Mouse (Mus musculus) hindbrain, embryonic 12.5 days (tissue): ENCODE measurements at regions not wholly inside any gene's neighbourhood (a gene's known extent, or its start where the extent isn't known, plus 50 kb on each side); places are given as distances from the start of the nearest gene placed in this dataset.
A peak's percentile ranks its signal among the peaks of the same experiment; 100 is the strongest.
"Not testable (repeated sequence)": the region's sequence is repeated elsewhere in the genome, so short reads cannot be mapped to it uniquely, and the experiment has no call there.

Source experiments
- ATAC-seq: fragments of 200-750 bp; cut with Nextera tagmentation; 2 replicates; pipeline ENCODE4 v1.8.0; 2017; ENCODE audit warnings: moderate TSS enrichment; ENCODE audit not compliant: low FRiP score
- H3K27ac ChIP-seq: fragments of 300-500 bp; sonication (generic); 2 replicates; pipeline ENCODE4 v1.5.1; 2016; ENCODE audit warnings: mild to moderate bottlenecking
- H3K27me3 ChIP-seq: fragments of 300-500 bp; sonication (generic); 2 replicates; pipeline ENCODE4 v1.6.1; 2016; ENCODE audit warnings: mild to moderate bottlenecking
- H3K36me3 ChIP-seq: fragments of 300-500 bp; sonication (generic); 2 replicates; pipeline ENCODE4 v1.6.1; 2016; ENCODE audit warnings: mild to moderate bottlenecking
- H3K4me1 ChIP-seq: fragments of 300-500 bp; sonication (generic); 2 replicates; pipeline ENCODE4 v1.6.1; 2016
- H3K4me2 ChIP-seq: fragments of 300-500 bp; sonication (generic); replicated peaks from 2 replicates; pipeline ENCODE4 v1.6.1; 2016; ENCODE audit warnings: mild to moderate bottlenecking
- H3K4me3 ChIP-seq: fragments of 300-500 bp; sonication (generic); 2 replicates; pipeline ENCODE4 v1.5.1; 2016; ENCODE audit warnings: mild to moderate bottlenecking
- H3K9ac ChIP-seq: fragments of 300-500 bp; sonication (generic); 2 replicates; pipeline ENCODE4 v1.6.1; 2016; ENCODE audit warnings: mild to moderate bottlenecking, moderate library complexity
- H3K9me3 ChIP-seq: fragments of 300-500 bp; sonication (generic); replicated peaks from 2 replicates; pipeline ENCODE4 v1.6.1; 2016; ENCODE audit warnings: mild to moderate bottlenecking
- WGBS: fragments of 180-500 bp; shearing (Covaris S2); methylation state at CpG from one replicate; pipeline ENCODE4 v1.1.7; 2016; 5-methylcytosine and 5-hydroxymethylcytosine counted together

DNA sequence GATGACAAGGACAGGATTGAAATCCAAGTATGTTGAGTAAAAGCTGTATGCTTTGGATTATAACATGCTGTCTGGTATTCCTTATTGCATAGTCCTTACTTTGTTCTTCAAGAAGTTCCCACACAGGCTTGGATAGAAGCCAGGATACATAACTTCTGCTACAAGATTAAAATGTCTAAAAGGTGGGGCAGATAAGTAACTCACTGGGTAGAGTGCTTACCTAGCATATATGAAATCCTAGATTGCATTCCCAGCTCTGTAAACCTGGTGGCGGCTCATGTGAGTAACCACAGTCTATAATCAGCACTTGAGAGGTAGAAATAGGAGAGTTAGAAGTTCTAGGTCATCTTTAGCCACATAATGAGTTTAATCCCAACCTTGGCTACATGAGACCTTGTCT, 126.0 kb upstream of the Try4 start:
- no peak for ATAC-seq
- Histone ChIP-seq H3K27me3 (no peaks in the 10 kb centered on the region), H3K9ac (no peak overlapping the region), H3K9me3 (no peaks in the 10 kb centered on the region), H3K4me1 (no peaks in the 10 kb centered on the region), H3K27ac (no peak overlapping the region), H3K4me3 (no peak overlapping the region), H3K4me2 (no peak overlapping the region), H3K36me3 (no peaks in the 10 kb centered on the region)
- 94% methylated on average over 1 of the region's 1 CpGs for WGBS

DNA sequence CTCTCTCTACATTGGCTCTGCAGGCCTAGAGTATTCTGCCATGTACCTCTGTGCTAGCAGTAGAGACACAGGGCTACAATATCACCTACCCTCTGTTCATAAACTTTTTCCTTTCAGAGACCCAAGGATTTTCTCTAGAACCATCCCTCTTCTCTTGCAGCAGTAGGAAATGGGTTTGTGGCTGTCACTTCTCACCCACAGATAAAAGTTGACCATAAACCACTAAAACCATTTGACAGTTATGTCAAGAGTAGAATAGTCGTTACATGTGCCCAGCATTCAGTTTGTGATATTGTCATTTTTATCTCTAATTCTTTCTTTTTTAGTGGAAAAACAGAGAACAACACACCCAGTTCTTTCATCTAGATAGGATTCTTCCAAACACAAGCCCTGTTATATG, 128.2 kb upstream of the 2210010C04Rik start:
- no peak overlapping the region for H3K4me2 ChIP-seq
- 81% methylated on average over 1 of the region's 1 CpGs for WGBS
- H3K4me1 ChIP-seq, result no peaks in the 10 kb centered on the region
- ATAC-seq, result no peak
- no peak overlapping the region for H3K9ac ChIP-seq
- no peaks in the 10 kb centered on the region for H3K9me3 ChIP-seq
- H3K36me3 ChIP-seq, result no peaks in the 10 kb centered on the region
- H3K4me3 ChIP-seq, result no peak overlapping the region
- no peak overlapping the region for H3K27ac ChIP-seq
- H3K27me3 ChIP-seq, result no peaks in the 10 kb centered on the region

DNA sequence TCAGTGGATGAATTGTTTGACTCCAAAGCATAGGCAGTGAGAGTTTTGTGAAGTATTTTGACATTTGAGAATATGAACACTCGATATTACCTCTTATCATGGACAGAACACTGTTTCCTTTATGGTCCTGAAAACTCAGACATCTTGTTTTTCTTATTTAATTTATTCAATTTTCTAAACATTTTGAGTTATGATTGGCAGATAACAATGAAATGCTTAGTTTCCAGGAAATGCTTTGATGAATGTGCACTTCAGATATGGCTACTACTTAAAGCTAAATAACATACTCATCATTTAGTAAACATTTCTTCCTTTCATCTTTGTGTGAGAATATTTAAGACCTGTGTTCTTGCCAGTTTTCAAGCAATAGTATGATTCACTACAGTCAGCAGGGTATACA, 126.4 kb upstream of the 2210010C04Rik start:
- no peak overlapping the region for H3K4me3 ChIP-seq
- no peaks in the 10 kb centered on the region for H3K36me3 ChIP-seq
- H3K9me3 ChIP-seq, result no peaks in the 10 kb centered on the region
- ATAC-seq, result no peak
- H3K4me1 ChIP-seq, result no peaks in the 10 kb centered on the region
- H3K27me3 ChIP-seq, result no peaks in the 10 kb centered on the region
- H3K9ac ChIP-seq, result no peak overlapping the region
- 75% methylated on average over 1 of the region's 1 CpGs for WGBS
- H3K4me2 ChIP-seq, result no peak overlapping the region
- no peak overlapping the region for H3K27ac ChIP-seq

DNA sequence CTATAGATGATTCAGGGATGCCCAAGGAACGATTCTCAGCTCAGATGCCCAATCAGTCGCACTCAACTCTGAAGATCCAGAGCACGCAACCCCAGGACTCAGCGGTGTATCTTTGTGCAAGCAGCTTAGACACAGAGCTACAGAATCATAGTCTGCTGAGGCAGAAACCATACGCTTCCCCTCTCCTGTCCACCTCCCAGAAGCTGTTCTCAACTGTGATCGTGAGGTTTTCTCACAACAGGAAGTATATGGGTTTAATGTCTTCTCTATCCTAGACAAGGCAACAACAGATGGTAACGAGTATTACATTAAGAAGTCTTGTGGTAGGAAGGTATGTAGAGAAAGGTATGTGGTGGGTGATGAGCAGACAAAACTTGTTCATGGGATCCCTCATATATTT, 116.8 kb upstream of the 2210010C04Rik start:
- 91% methylated on average over 7 of the region's 7 CpGs for WGBS
- H3K9ac ChIP-seq, result no peak overlapping the region
- no peak overlapping the region for H3K4me3 ChIP-seq
- no peak for ATAC-seq
- H3K4me1 ChIP-seq, result no peaks in the 10 kb centered on the region
- no peak overlapping the region for H3K27ac ChIP-seq
- no peaks in the 10 kb centered on the region for H3K27me3 ChIP-seq
- no peaks in the 10 kb centered on the region for H3K9me3 ChIP-seq
- no peaks in the 10 kb centered on the region for H3K36me3 ChIP-seq
- no peak overlapping the region for H3K4me2 ChIP-seq

DNA sequence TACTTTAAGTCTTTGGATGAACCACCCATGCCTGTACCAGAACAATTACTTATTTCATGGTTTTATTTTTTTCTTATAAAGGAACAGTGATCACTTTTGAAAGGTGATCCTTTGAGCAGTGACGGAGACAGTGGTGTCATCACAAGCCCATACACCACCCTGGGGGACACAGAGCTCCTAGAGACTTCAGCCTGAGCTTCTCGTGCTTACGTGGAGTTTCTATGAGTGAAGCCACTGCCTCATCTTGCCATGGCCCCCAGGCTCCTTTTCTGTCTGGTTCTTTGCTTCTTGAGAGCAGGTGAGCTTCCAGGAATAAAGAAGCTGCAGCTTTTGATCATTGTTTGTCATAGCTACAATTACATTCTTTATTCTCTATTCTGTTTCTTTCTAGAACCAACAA, 116.2 kb upstream of the 2210010C04Rik start:
- H3K4me3 ChIP-seq, result no peak overlapping the region
- no peak overlapping the region for H3K27ac ChIP-seq
- H3K4me1 ChIP-seq, result no peaks in the 10 kb centered on the region
- H3K4me2 ChIP-seq, result no peak overlapping the region
- no peaks in the 10 kb centered on the region for H3K36me3 ChIP-seq
- H3K9me3 ChIP-seq, result no peaks in the 10 kb centered on the region
- H3K9ac ChIP-seq, result no peak overlapping the region
- no peak for ATAC-seq
- 91% methylated on average over 3 of the region's 3 CpGs for WGBS
- H3K27me3 ChIP-seq, result no peaks in the 10 kb centered on the region

DNA sequence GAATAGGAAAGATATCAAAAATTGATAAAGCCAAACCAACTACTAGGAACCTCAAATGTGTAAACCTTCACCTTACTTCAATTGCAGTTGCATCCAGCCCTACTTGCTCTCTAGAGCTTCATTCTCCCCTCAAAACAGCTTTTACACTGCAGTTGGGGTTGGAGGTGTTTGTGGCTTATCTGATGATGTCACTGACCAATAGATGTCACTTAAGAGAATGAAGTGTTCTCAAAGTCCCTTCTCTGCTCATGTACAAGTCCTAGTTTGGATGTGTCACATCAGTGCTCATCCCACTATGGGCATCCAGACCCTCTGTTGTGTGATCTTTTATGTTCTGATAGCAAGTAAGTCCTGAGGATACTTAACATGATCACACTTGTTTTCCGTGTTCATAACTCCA, 105.6 kb upstream of the 2210010C04Rik start:
- WGBS, result 97% methylated on average over 1 of the region's 1 CpGs
- H3K36me3 ChIP-seq, result no peaks in the 10 kb centered on the region

DNA sequence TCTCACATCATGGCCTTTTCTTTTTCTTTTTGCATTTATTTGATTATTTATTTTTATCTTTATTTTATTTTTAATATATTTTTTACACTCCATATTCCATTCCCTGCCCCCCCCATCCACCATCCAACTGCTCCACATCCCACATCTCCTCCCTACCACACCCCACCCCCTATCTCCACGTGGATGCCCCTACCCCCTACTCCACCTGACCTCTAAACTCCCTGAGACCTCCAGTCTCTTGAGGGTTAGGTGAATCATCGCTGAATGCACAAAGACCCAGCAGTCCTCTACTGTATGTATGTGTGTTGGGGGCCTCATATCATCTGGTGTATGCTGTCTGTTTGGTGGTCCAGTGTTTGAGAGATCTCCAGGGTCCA, 102.1 kb upstream of the 2210010C04Rik start:
- H3K4me3 ChIP-seq, H3K4me2 ChIP-seq, H3K27ac ChIP-seq, H3K36me3 ChIP-seq, ATAC-seq, H3K9ac ChIP-seq, H3K4me1 ChIP-seq, H3K9me3 ChIP-seq, H3K27me3 ChIP-seq: not testable (repeated sequence)
- WGBS, result 36% methylated on average over 2 of the region's 2 CpGs

More for the DNA sequence above, 105.6 kb upstream of the 2210010C04Rik start:
- no peak overlapping the region for H3K4me3 ChIP-seq
- no peaks in the 10 kb centered on the region for H3K27me3 ChIP-seq
- no peak for ATAC-seq
- H3K9ac ChIP-seq, result no peak overlapping the region
- H3K4me2 ChIP-seq, result no peak overlapping the region
- H3K4me1 ChIP-seq, result no peaks in the 10 kb centered on the region
- H3K9me3 ChIP-seq, result no peaks in the 10 kb centered on the region
- no peak overlapping the region for H3K27ac ChIP-seq

DNA sequence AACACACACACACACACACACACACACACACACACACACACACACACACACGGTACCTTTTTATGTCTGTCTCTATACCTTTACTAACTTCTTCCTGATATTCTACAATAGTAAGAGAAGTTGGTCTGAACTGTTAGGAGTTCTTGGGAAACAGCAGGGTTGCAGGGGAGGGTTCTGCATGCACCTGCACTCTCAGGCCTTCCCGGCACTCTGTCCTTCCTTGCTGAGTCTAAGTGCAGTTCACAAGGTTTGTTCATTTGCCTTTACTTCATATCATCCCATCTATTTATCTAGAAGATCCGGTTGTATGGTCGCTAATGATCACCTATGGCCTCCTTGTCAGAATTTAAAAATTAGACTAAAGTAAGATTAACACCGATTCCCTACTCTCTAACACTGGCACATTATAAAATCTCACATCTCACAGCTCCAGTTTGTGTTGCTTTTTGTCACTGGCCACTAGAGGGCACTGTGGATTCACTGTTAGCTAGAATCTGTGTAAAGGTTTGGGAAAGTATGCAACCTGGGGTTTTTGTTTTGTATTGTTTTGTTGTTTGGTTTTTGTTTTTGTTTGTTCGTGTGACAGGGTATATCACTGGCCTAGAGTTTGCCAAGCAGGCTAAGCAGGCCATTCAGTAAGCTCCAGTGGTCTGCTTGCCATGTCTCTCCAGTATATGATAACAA, 101.5 kb upstream of the 2210010C04Rik start:
- no peaks in the 10 kb centered on the region for H3K9me3 ChIP-seq
- no peaks in the 10 kb centered on the region for H3K4me1 ChIP-seq
- no peak overlapping the region for H3K4me3 ChIP-seq
- H3K4me2 ChIP-seq, result no peak overlapping the region
- no peaks in the 10 kb centered on the region for H3K27me3 ChIP-seq
- peak; percentile 46; the same call in 1 of the 2 replicates for ATAC-seq
- no peak overlapping the region for H3K9ac ChIP-seq
- no peaks in the 10 kb centered on the region for H3K36me3 ChIP-seq
- 38% methylated on average over 6 of the region's 6 CpGs for WGBS
- H3K27ac ChIP-seq, result no peak overlapping the region

DNA sequence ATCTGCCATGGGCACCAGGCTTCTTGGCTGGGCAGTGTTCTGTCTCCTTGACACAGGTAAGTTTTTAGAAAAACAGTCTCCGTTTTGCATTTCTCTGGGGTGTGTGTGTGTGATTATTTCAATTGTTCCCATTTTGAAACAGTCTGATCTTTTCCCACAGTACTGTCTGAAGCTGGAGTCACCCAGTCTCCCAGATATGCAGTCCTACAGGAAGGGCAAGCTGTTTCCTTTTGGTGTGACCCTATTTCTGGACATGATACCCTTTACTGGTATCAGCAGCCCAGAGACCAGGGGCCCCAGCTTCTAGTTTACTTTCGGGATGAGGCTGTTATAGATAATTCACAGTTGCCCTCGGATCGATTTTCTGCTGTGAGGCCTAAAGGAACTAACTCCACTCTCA, 99.9 kb upstream of the 2210010C04Rik start:
- H3K36me3 ChIP-seq, result no peaks in the 10 kb centered on the region

DNA sequence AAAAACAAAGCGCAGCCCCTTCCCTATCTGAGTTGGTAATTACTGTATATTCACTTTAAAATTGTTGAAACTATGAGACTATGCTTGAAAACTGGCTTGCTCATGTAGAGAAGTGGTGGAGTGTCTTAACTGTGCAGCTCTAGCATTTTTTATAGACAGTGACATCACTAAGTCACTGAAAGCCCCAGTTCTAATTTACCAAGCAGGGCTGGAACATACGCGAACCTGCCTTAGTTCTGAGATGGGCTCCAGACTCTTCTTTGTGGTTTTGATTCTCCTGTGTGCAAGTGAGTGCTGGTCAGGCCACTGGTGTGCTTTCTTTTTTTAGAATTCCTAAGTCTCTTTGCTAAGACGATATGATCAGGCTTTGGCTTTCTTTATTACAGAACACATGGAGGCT, 94.6 kb upstream of the 2210010C04Rik start:
- Histone ChIP-seq H3K4me2 (no peak overlapping the region), H3K4me3 (no peak overlapping the region), H3K27me3 (no peaks in the 10 kb centered on the region), H3K36me3 (no peaks in the 10 kb centered on the region), H3K4me1 (no peaks in the 10 kb centered on the region), H3K27ac (no peak overlapping the region), H3K9ac (no peak overlapping the region), H3K9me3 (no peaks in the 10 kb centered on the region)
- no peak for ATAC-seq
- WGBS, result 93% methylated on average over 4 of the region's 4 CpGs

More for the DNA sequence above, 99.9 kb upstream of the 2210010C04Rik start:
- H3K9me3 ChIP-seq, result no peaks in the 10 kb centered on the region
- H3K4me3 ChIP-seq, result no peak overlapping the region
- no peak overlapping the region for H3K4me2 ChIP-seq
- H3K27ac ChIP-seq, result no peak overlapping the region
- no peaks in the 10 kb centered on the region for H3K4me1 ChIP-seq
- H3K9ac ChIP-seq, result no peak overlapping the region
- 85% methylated on average over 4 of the region's 4 CpGs for WGBS
- no peak for ATAC-seq
- H3K27me3 ChIP-seq, result no peaks in the 10 kb centered on the region

DNA sequence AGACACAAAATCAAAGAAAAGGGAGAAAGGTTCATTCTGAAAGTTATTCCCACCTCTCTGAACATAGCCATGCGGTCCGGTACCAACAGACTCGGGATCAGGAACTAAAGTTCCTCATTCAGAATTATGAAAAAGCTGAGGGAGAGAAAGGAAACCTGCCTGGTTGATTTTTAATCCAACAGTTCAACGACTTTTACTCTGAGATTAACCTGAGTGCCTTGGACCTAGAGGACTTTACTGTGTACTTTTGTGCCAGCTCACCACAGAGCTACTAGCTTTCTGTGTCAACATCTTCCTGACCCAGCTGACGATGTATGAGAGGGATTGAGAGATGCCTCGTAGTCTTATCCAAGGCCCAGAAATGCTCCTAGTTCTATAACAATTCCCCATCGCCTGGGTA, 92.5 kb upstream of the 2210010C04Rik start:
- no peak for ATAC-seq
- H3K9ac ChIP-seq, result no peak overlapping the region
- no peak overlapping the region for H3K27ac ChIP-seq
- no peak overlapping the region for H3K4me2 ChIP-seq
- H3K36me3 ChIP-seq, result no peaks in the 10 kb centered on the region
- WGBS, result 82% methylated on average over 7 of the region's 7 CpGs
- no peaks in the 10 kb centered on the region for H3K9me3 ChIP-seq
- no peak overlapping the region for H3K4me3 ChIP-seq
- no peaks in the 10 kb centered on the region for H3K4me1 ChIP-seq
- H3K27me3 ChIP-seq, result no peaks in the 10 kb centered on the region

DNA sequence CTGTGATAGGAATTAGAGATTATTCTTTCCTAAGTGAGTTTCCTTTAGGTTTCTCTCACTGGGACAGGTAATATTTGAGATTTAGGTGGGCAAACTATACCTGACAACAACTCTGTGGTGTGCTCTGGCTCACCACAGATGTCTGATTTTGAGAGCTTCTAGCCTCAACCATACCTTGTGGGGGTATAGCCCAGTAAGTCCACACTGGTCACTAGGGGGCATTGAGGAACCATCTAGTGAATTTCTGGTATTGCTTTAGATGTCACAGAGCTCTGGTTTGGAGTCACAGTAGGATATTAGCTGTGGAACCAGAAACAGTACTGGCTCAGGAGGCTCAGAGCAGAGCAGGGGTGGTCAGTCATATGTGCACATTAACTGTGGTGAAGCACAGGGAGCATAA, 91.5 kb upstream of the 2210010C04Rik start:
- H3K36me3 ChIP-seq, result no peaks in the 10 kb centered on the region
- H3K27me3 ChIP-seq, result no peaks in the 10 kb centered on the region
- ATAC-seq, result no peak
- no peak overlapping the region for H3K4me2 ChIP-seq
- H3K9ac ChIP-seq, result no peak overlapping the region
- no peak overlapping the region for H3K4me3 ChIP-seq
- no peaks in the 10 kb centered on the region for H3K4me1 ChIP-seq
- H3K27ac ChIP-seq, result no peak overlapping the region
- no peaks in the 10 kb centered on the region for H3K9me3 ChIP-seq

DNA sequence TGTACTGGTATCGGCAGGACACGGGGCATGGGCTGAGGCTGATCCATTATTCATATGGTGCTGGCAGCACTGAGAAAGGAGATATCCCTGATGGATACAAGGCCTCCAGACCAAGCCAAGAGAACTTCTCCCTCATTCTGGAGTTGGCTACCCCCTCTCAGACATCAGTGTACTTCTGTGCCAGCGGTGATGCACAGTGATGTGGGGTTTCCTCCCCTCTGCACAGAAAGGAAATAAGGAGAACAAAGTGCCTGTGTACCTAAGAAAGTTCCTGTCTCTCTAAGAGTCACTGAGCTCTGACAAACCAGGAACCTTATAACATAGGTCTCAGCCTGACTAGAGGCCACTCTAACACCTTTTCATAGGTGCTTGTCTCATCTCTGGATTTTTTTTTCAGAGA, 86.3 kb upstream of the 2210010C04Rik start:
- no peak overlapping the region for H3K27ac ChIP-seq
- H3K4me2 ChIP-seq, result no peak overlapping the region
- H3K27me3 ChIP-seq, result no peaks in the 10 kb centered on the region
- no peak for ATAC-seq
- H3K9ac ChIP-seq, result no peak overlapping the region
- H3K4me1 ChIP-seq, result peaks cover 5% of the 10 kb centered on the region; the same call in 1 of the 2 replicates
- no peak overlapping the region for H3K4me3 ChIP-seq
- WGBS, result 90% methylated on average over 3 of the region's 3 CpGs
- H3K36me3 ChIP-seq, result no peaks in the 10 kb centered on the region
- H3K9me3 ChIP-seq, result no peaks in the 10 kb centered on the region
